Mouse (Mus musculus) liver, postnatal 0 days (tissue): ENCODE measurements at regions not wholly inside any gene's neighbourhood (a gene's known extent, or its start where the extent isn't known, plus 50 kb on each side); places are given as distances from the start of the nearest gene placed in this dataset.
A peak's percentile ranks its signal among the peaks of the same experiment; 100 is the strongest.

ENCODE experiments used
- ATAC-seq: fragments of 200-750 bp; cut with Nextera tagmentation; 2 replicates; pipeline ENCODE4 v1.8.0; 2017; ENCODE audit warnings: mild to moderate bottlenecking, moderate library complexity
- DNase-seq: peaks from one replicate; pipeline ENCODE4 v3.0.0-alpha.2; 2016
- H3K27ac ChIP-seq: fragments of 300-500 bp; sonication (generic); 2 replicates; pipeline ENCODE4 v1.5.1; 2014; ENCODE audit warnings: antibody characterized with exemption, moderate library complexity, mild to moderate bottlenecking, low read depth
- H3K27me3 ChIP-seq: fragments of 300-500 bp; sonication (generic); 2 replicates; pipeline ENCODE4 v1.6.1; 2014; ENCODE audit warnings: low read length, control low read depth, mixed read lengths; ENCODE audit not compliant: insufficient read depth
- H3K36me3 ChIP-seq: fragments of 300-500 bp; sonication (generic); replicated peaks from 2 replicates; pipeline ENCODE4 v1.6.1; 2014; ENCODE audit warnings: mild to moderate bottlenecking, control low read depth, low read length, moderate library complexity, mixed read lengths; ENCODE audit not compliant: insufficient read depth
- H3K4me1 ChIP-seq: fragments of 300-500 bp; sonication (generic); 2 replicates; pipeline ENCODE4 v1.6.1; 2014; ENCODE audit warnings: antibody characterized with exemption, mild to moderate bottlenecking, control low read depth; ENCODE audit not compliant: insufficient read depth
- H3K4me2 ChIP-seq: fragments of 300-500 bp; sonication (generic); 2 replicates; pipeline ENCODE4 v1.6.1; 2014; ENCODE audit warnings: low read depth, mild to moderate bottlenecking, low read length, moderate library complexity, mixed read lengths
- H3K4me3 ChIP-seq: fragments of 300-500 bp; sonication (generic); 2 replicates; pipeline ENCODE4 v1.5.1; 2014; ENCODE audit warnings: low read depth, low read length
- H3K9ac ChIP-seq: fragments of 300-500 bp; sonication (generic); replicated peaks from 2 replicates; pipeline ENCODE4 v1.6.1; 2014; ENCODE audit warnings: mild to moderate bottlenecking, moderate library complexity
- H3K9me3 ChIP-seq: fragments of 300-500 bp; sonication (generic); 2 replicates; pipeline ENCODE4 v1.6.1; 2016; ENCODE audit warnings: mild to moderate bottlenecking, control low read depth, low read length, mixed read lengths
- CTCF ChIP-seq: sonication (generic); IDR thresholded peaks from 2 replicates; pipeline ENCODE4 v1.5.1; 2016; ENCODE audit warnings: antibody characterized with exemption, low read depth
- EP300 ChIP-seq: IDR thresholded peaks from 2 replicates; pipeline ENCODE4 v1.6.1; 2016; ENCODE audit warnings: antibody characterized with exemption, low read depth, mild to moderate bottlenecking
- WGBS: fragments of 180-500 bp; shearing (Covaris S2); extraction: QIAGEN DNeasy Blood & Tissue Kit; methylation state at CpG from one replicate; pipeline ENCODE4 v1.1.7; 2014; ENCODE audit not compliant: insufficient replicate concordance; 5-methylcytosine and 5-hydroxymethylcytosine counted together

- TF ChIP-seq EP300, result no peak
- no peak for TF ChIP-seq CTCF
- no peak overlapping the region for H3K4me3 ChIP-seq
- WGBS, result 57% methylated on average over 4 of the region's 4 CpGs
Observed at GRCm38 (mm10) chr10:100792569-100792968, 202.3 kb downstream of the 1700017N19Rik start.

GRCm38 (mm10) chr10:100795215-100795972 is 205.1 kb downstream of the 1700017N19Rik start:
- no peaks in the 10 kb centered on the region for H3K36me3 ChIP-seq
- ATAC-seq (no peak), DNase-seq (no peak)
- no peaks in the 10 kb centered on the region for H3K9me3 ChIP-seq
- TF ChIP-seq EP300 (no peak), CTCF (no peak)
- H3K9ac ChIP-seq, result no peak overlapping the region
- no peaks in the 10 kb centered on the region for H3K27me3 ChIP-seq
- no peak overlapping the region for H3K4me3 ChIP-seq
- 69% methylated on average over 6 of the region's 6 CpGs for WGBS
- no peak overlapping the region for H3K27ac ChIP-seq
- no peak overlapping the region for H3K4me2 ChIP-seq
- no peaks in the 10 kb centered on the region for H3K4me1 ChIP-seq

More at GRCm38 (mm10) chr10:100792569-100792968, 202.3 kb downstream of the 1700017N19Rik start:
- H3K27ac ChIP-seq, result no peak overlapping the region
- no peaks in the 10 kb centered on the region for H3K27me3 ChIP-seq
- no peak overlapping the region for H3K9ac ChIP-seq
- H3K9me3 ChIP-seq, result no peaks in the 10 kb centered on the region
- DNase-seq, result no peak
- no peak for ATAC-seq
- H3K36me3 ChIP-seq, result no peaks in the 10 kb centered on the region
- no peaks in the 10 kb centered on the region for H3K4me1 ChIP-seq
- H3K4me2 ChIP-seq, result no peak overlapping the region

GRCm38 (mm10) chr10:100811639-100812038 is 221.4 kb downstream of the 1700017N19Rik start:
- TF ChIP-seq EP300, result no peak
- TF ChIP-seq CTCF, result peak; percentile 23
- no peaks in the 10 kb centered on the region for H3K27me3 ChIP-seq
- H3K4me1 ChIP-seq, result no peaks in the 10 kb centered on the region
- H3K9me3 ChIP-seq, result no peaks in the 10 kb centered on the region
- H3K36me3 ChIP-seq, result no peaks in the 10 kb centered on the region
- no peak overlapping the region for H3K4me2 ChIP-seq
- ATAC-seq (no peak), DNase-seq (no peak)
- no peak overlapping the region for H3K27ac ChIP-seq
- no peak overlapping the region for H3K4me3 ChIP-seq
- H3K9ac ChIP-seq, result no peak overlapping the region
- 25% methylated on average over 2 of the region's 2 CpGs for WGBS

GRCm38 (mm10) chr10:100834794-100835193 is 244.5 kb downstream of the 1700017N19Rik start:
- TF ChIP-seq EP300, result no peak
- TF ChIP-seq CTCF, result no peak

GRCm38 (mm10) chr10:100853213-100853612 is 262.9 kb downstream of the 1700017N19Rik start:
- TF ChIP-seq CTCF, result no peak
- no peak for TF ChIP-seq EP300
- no peaks in the 10 kb centered on the region for H3K27me3 ChIP-seq
- no peak overlapping the region for H3K9ac ChIP-seq
- no peaks in the 10 kb centered on the region for H3K4me1 ChIP-seq
- no peaks in the 10 kb centered on the region for H3K9me3 ChIP-seq
- no peak for ATAC-seq
- no peak overlapping the region for H3K4me2 ChIP-seq
- no peak overlapping the region for H3K27ac ChIP-seq
- no peak overlapping the region for H3K4me3 ChIP-seq
- no peaks in the 10 kb centered on the region for H3K36me3 ChIP-seq
- DNase-seq, result no peak

More at GRCm38 (mm10) chr10:100834794-100835193, 244.5 kb downstream of the 1700017N19Rik start:
- Histone ChIP-seq H3K4me3 (no peak overlapping the region), H3K27me3 (no peaks in the 10 kb centered on the region), H3K27ac (no peak overlapping the region), H3K4me2 (no peak overlapping the region), H3K9me3 (no peaks in the 10 kb centered on the region), H3K36me3 (no peaks in the 10 kb centered on the region), H3K9ac (no peak overlapping the region), H3K4me1 (no peaks in the 10 kb centered on the region)
- peak; percentile 74 for ATAC-seq
- WGBS, result 56% methylated on average over 4 of the region's 4 CpGs
- no peak for DNase-seq

GRCm38 (mm10) chr10:100856509-100856908 is 266.2 kb downstream of the 1700017N19Rik start:
- Histone ChIP-seq H3K27me3 (no peaks in the 10 kb centered on the region), H3K36me3 (no peaks in the 10 kb centered on the region), H3K9ac (no peak overlapping the region), H3K9me3 (no peaks in the 10 kb centered on the region), H3K4me3 (no peak overlapping the region), H3K4me1 (no peaks in the 10 kb centered on the region), H3K27ac (no peak overlapping the region), H3K4me2 (no peak overlapping the region)
- 70% methylated on average over 3 of the region's 3 CpGs for WGBS
- DNase-seq, result no peak
- no peak for TF ChIP-seq CTCF
- TF ChIP-seq EP300, result no peak
- no peak for ATAC-seq
